Mouse (Mus musculus): Measurements from ENCODE around the gene Spns1. TPM values are rescaled to one million over a fixed set of nuclear protein-coding genes. Genes with fewer than 3 reads are reported as not detected.
"Not testable (repeated sequence)": the region's sequence is repeated elsewhere in the genome, so short reads cannot be mapped to it uniquely, and the experiment has no call there.

The Spns1 gene
- polyA plus RNA-seq, 1 experiment from 2014 or later = 70.8 TPM

DNA sequence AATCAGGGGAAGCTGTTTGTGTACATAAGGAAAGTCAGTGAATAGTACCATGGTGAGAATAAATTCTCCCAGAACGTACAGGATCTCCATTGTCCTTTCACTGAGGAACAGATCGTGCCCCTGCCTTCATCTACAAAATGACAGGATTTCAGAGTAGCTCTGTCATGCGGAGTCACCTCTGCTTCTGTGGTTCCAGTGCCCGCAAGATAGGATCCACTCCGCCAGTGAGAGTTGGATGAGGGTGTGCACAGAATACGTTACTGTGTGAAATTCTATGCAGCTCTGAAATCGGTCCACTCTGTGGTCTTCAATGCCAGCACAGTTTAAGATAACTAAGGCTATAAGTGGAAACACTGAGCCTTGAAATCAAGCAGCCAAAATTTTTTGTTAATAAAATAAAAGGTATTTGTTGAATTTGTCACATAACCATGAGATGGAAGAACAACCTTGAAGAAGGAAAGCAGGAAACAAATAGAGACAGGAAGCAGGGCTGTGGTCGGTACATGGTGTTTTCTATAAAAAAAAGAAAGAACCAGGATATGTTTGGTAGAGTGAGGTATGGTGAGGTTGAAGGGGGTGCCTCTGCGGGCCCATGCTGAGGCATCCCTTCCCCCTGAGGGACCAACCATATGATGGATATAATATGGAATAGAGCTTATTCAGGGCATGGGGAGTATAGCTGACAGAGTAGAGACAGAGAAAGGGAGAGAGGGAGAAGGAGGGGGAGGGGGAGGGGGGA lies 47.2 kb downstream of the Spns1 start:
- Histone ChIP-seq H3K36me3 (no peaks in the 10 kb centered on the region), H3K4me2 (no peak overlapping the region), H3K4me1 (no peaks in the 10 kb centered on the region), H3K9me3 (replicated peaks) (no peaks in the 10 kb centered on the region), H3K27me3 (peaks cover 17% of the 10 kb centered on the region), H3K4me3 (replicated peaks) (no peak overlapping the region), H3K27ac (no peak overlapping the region), H3K9ac (no peak overlapping the region)
- no peak for ATAC-seq (replicated peaks; ENCODE audit: low FRiP score)
- 86% methylated on average over 9 of the region's 9 CpGs for WGBS

DNA sequence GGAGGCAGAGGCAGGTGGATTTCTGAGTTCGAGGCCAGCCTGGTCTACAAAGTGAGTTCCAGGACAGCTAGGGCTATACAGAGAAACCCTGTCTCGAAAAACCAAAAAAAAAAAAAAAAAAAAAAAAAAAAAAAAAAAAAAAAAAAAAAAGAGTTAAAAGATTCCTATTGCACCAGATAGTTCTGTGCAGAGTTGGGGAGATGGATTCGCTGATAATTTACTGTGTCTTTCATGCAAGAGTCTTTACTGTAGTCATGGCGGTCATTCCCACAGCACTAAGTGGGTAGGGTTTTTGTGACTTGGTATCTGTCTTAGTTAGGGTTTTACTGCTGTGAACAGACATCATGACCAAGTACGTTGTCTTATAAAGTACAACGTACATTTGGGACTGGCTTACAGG lies 48.4 kb downstream of the Spns1 start:
- H3K27me3 ChIP-seq = peaks cover 26% of the 10 kb centered on the region
- not testable (repeated sequence) for H3K9ac ChIP-seq; H3K36me3 ChIP-seq; H3K9me3 ChIP-seq (replicated peaks); H3K4me1 ChIP-seq; H3K27ac ChIP-seq; H3K4me2 ChIP-seq; H3K4me3 ChIP-seq (replicated peaks); ATAC-seq (replicated peaks; ENCODE audit: low FRiP score)
- 88% methylated on average over 5 of the region's 6 CpGs for WGBS

DNA sequence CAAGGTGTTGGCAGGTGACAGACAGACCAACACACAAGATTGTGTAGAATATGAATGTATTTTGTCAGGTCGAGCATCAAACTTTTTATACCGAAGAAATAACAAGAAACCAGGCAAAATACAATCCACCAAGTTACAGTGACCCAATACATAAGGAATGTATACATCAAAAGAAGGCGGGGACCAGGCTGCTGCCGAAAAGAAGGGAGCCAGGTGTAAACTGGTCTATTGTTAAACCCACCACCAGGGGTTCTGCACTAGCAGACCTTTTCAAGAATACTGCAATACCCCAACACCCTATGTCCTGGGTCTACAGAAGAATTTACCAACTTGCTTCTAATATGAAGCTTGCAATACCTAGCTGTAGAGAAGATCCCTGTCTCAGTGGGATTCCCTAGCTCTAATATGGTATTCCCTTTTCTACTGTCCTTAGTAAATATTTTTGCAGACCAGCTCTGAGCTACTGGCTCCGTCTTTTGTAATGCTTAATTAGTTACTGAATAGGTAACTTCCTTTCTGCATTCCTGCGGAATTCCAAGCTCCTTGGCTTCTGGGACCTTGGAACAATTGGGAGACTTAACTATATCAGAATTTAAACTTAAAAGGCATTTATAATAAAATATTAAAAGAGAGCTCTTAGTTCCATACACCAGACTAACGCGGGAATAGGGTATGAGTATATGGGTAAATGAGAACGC lies 51.5 kb downstream of the Spns1 start:
- not testable (repeated sequence) for H3K36me3 ChIP-seq; H3K4me3 ChIP-seq (replicated peaks); H3K9me3 ChIP-seq (replicated peaks); ATAC-seq (replicated peaks; ENCODE audit: low FRiP score); H3K27ac ChIP-seq; H3K4me1 ChIP-seq; H3K9ac ChIP-seq
- 26% methylated on average over 9 of the region's 9 CpGs for WGBS
- Histone ChIP-seq H3K4me2 (0 out of 2 replicates have a peak overlapping the region, but pooled peaks have one; percentile 4), H3K27me3 (peaks cover 26% of the 10 kb centered on the region)

DNA sequence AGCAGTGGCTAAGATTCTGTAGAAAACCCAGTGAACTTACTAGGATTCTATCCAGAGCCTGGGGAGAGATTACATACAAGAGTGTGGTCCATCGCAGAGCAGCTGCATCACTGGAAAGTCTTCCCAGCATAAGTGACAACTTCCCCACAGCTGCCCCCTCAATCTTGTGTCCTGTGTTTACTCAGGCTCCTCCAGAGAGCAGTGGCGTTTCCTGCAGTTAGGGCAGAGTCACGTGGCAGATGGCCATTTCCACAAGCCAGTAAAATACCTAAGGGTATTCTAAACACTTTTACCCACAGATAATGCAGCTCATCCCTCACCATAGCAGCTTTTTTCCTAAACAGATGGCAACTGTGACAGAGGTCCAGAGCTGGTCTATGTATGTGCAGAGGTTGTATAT lies 52.5 kb downstream of the Spns1 start:
- Histone ChIP-seq H3K4me2 (no peak overlapping the region), H3K9me3 (replicated peaks) (no peaks in the 10 kb centered on the region), H3K4me1 (no peaks in the 10 kb centered on the region), H3K4me3 (replicated peaks) (no peak overlapping the region), H3K27ac (no peak overlapping the region), H3K27me3 (peaks cover 26% of the 10 kb centered on the region), H3K36me3 (no peaks in the 10 kb centered on the region), H3K9ac (no peak overlapping the region)
- WGBS = 20% methylated on average over 3 of the region's 3 CpGs
- no peak for ATAC-seq (replicated peaks; ENCODE audit: low FRiP score)

DNA sequence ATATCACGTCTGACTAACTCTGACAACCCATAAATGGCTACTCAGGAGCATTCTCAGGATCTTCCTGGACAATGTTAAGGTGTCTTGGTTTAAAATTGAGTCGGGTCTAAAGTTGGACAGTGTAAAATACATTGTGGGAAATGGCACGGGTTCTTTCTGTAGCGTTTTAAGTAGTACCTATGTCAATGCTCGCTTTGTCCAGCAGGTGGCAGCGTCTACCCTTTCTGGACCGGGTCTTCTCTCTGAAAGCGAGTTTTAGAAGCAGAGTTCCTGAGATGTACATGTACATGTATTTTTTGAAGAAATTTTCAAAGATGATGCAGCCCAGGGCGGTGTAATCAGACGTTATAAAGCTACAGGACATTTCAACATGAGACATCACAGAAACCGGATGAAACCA lies 53.5 kb downstream of the Spns1 start:
- Histone ChIP-seq H3K4me3 (replicated peaks) (no peak overlapping the region), H3K9me3 (replicated peaks) (no peaks in the 10 kb centered on the region), H3K36me3 (no peaks in the 10 kb centered on the region), H3K4me1 (no peaks in the 10 kb centered on the region), H3K27ac (no peak overlapping the region), H3K27me3 (peaks cover 26% of the 10 kb centered on the region), H3K4me2 (no peak overlapping the region), H3K9ac (no peak overlapping the region)
- ATAC-seq (replicated peaks; ENCODE audit: low FRiP score) = no peak
- 8% methylated on average over 11 of the region's 11 CpGs for WGBS

Small RNA genes within 50 kb of the gene (microRNA-seq; reads per million reads assigned to microRNA genes)
- not detected for gene Mir7058

Other genes with a start within 250 kb of the Spns1 start
- 48.5 and 54.7 TPM in 2 replicates for gene Xpo6, start 176.9 kb downstream of the Spns1 start, polyA plus RNA-seq (2015; fragmentation: Nextera tagmentation; extraction: Ambion mirVana)
- gene Sbk1, start 104.8 kb downstream of the Spns1 start, polyA plus RNA-seq (2015; fragmentation: Nextera tagmentation; extraction: Ambion mirVana) = 31.5 and 33.1 TPM in 2 replicates
- gene Lat, start 7.9 kb downstream of the Spns1 start, polyA plus RNA-seq (2015; fragmentation: Nextera tagmentation; extraction: Ambion mirVana) = 2.3 and 3.0 TPM in 2 replicates
- 2.8 and 2.9 TPM in 2 replicates for gene Nfatc2ip, start 19.3 kb upstream of the Spns1 start, polyA plus RNA-seq (2015; fragmentation: Nextera tagmentation; extraction: Ambion mirVana)
- gene Cd19, start 37.4 kb upstream of the Spns1 start, polyA plus RNA-seq (2015; fragmentation: Nextera tagmentation; extraction: Ambion mirVana) = 0.12 and 0.44 TPM in 2 replicates
- 34.5 and 35.7 TPM in 2 replicates for gene Rabep2, start 51.3 kb upstream of the Spns1 start, polyA plus RNA-seq (2015; fragmentation: Nextera tagmentation; extraction: Ambion mirVana)
- gene Atp2a1, start 85.7 kb upstream of the Spns1 start, polyA plus RNA-seq (2015; fragmentation: Nextera tagmentation; extraction: Ambion mirVana) = 13.4 and 25.1 TPM in 2 replicates
- 52.7 and 56.0 TPM in 2 replicates for gene Sh2b1, start 98.0 kb upstream of the Spns1 start, polyA plus RNA-seq (2015; fragmentation: Nextera tagmentation; extraction: Ambion mirVana)
- gene Tufm, start 109.9 kb upstream of the Spns1 start, polyA plus RNA-seq (2015; fragmentation: Nextera tagmentation; extraction: Ambion mirVana) = 154 and 156 TPM in 2 replicates
- 49.3 and 51.7 TPM in 2 replicates for gene Atxn2l, start 126.0 kb upstream of the Spns1 start, polyA plus RNA-seq (2015; fragmentation: Nextera tagmentation; extraction: Ambion mirVana)
- 231 and 236 TPM in 2 replicates for gene Eif3c, start 189.0 kb upstream of the Spns1 start, polyA plus RNA-seq (2015; fragmentation: Nextera tagmentation; extraction: Ambion mirVana)
- gene Apobr, start 207.5 kb upstream of the Spns1 start, polyA plus RNA-seq (2015; fragmentation: Nextera tagmentation; extraction: Ambion mirVana) = 0.72 and 0.82 TPM in 2 replicates
- 36.0 and 38.8 TPM in 2 replicates for gene Cln3, start 208.4 kb upstream of the Spns1 start, polyA plus RNA-seq (2015; fragmentation: Nextera tagmentation; extraction: Ambion mirVana)
- not detected in 2 replicates for gene Il27, start 217.5 kb upstream of the Spns1 start, polyA plus RNA-seq (2015; fragmentation: Nextera tagmentation; extraction: Ambion mirVana)